14 mouse cellular contexts compared by ENCODE assay signal in the genomic region with DNA sequence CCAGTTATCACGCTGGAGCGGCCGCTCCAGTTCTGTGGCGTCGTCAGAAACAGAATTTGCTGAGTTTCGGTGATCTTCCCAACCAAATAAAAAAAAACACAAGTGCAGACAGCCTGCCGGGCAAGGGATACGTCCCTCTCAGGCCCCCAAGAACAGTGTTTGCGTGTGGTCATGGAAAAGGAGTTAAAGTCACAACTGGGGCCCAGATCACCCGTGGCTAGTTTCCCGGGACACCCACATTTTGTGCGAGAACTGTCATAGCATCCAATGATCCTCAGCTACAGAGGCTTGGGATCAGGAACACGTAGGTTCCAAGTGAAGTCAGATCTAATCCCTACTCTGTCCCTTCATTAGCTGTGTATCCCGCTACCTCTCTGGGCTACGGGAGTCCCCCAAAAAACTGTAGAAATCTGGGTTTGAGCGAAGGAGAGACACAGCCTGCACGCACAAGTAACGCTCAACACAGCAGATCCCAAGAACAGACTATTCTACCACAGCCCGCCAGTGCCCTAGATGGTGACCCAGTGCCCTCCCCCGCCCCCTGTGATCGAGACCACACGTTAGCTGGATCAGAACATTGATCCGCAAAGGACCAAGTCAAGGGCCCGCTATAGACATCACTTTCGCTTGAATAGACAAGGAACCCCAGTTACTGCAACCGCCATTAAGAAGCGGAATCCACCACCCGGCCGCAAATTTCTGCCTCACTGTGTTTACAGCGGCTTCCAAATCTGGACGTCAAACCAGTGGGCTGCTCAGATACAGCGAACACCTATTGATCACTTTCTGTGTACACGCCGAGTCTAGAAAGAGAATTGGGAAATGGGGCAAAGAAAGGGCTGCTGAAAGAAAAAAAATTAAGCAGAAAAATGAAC. TPM values are rescaled to one million over a fixed set of nuclear protein-coding genes. Genes with fewer than 3 reads are reported as not detected.
DNase-seq lines count a peak whose midpoint lies in the region; ATAC-seq and TF ChIP-seq lines count a peak whose summit lies in the region.
"Had no signal": no experiment of that assay in that cellular context is flagged by ENCODE, and none has a peak within 500 bp of the region (broad histone marks: within the 10 kb centered on the region; RNA-seq: fewer than 3 reads in every experiment).

No protein-coding gene starts in this region.

- no peak overlapping the region for H3K4me3 ChIP-seq in forebrain, postnatal 0 days (ENCODE audit: low read depth, low read length)
- no peak overlapping the region for H3K4me3 ChIP-seq in forebrain, embryonic 14.5 days (ENCODE audit: low read depth, low read length)
- peak overlapping the region; percentile 9; the same call in 1 of the 2 replicates for H3K4me3 ChIP-seq in midbrain, embryonic 11.5 days (ENCODE audit: low read depth, low read length)
- H3K4me3 ChIP-seq in midbrain, embryonic 16.5 days (ENCODE audit: low read depth, low read length), result no peak overlapping the region
- peak overlapping the region; percentile 39 for H3K4me3 ChIP-seq in hindbrain, embryonic 10.5 days
- no peak overlapping the region for H3K4me3 ChIP-seq in kidney, adult 2 months (ENCODE audit: insufficient read depth, low read depth, low read length)
- H3K4me3 ChIP-seq: erythroblast, embryonic 14.5 days; left cerebral cortex, adult 2 months had no signal

- no peak for TF ChIP-seq POLR2A in kidney, adult 2 months (IDR thresholded peaks at IDR 0.05; ENCODE audit: low read depth, low read length)

- 5% methylated on average over 34 of the region's 34 CpGs for WGBS in forebrain, postnatal 0 days
- WGBS in forebrain, embryonic 14.5 days, result 2% methylated on average over 34 of the region's 34 CpGs
- WGBS in midbrain, embryonic 11.5 days, result 2% methylated on average over 34 of the region's 34 CpGs
- WGBS in midbrain, embryonic 16.5 days, result 3% methylated on average over 34 of the region's 34 CpGs
- 3% methylated on average over 34 of the region's 34 CpGs for WGBS in hindbrain, embryonic 10.5 days
- WGBS in kidney, adult 2 months, result 9% methylated on average over 34 of the region's 34 CpGs

- DNase-seq in forebrain, postnatal 0 days, result peak; percentile 34
- DNase-seq in forebrain, embryonic 14.5 days (ENCODE audit: low spot score), result no peak
- DNase-seq in midbrain, embryonic 11.5 days (ENCODE audit: low spot score, missing footprints), result peak; percentile 96
- no peak for DNase-seq in hindbrain, embryonic 10.5 days (ENCODE audit: low spot score)
- DNase-seq in mesoderm, embryonic 11.5 days (ENCODE audit: low read depth, low spot score), result peak; percentile 18
- DNase-seq in thymus, adult 18-20 months, result no peak
- DNase-seq in kidney, adult 2 months, result no peak
- DNase-seq: adrenal gland, postnatal 14 days; cerebellum, adult 18-20 months had no signal

- H3K27ac ChIP-seq in forebrain, postnatal 0 days (ENCODE audit: low read depth, low read length), result no peak overlapping the region
- H3K27ac ChIP-seq in forebrain, embryonic 14.5 days (ENCODE audit: low read depth, low read length), result no peak overlapping the region
- H3K27ac ChIP-seq in midbrain, embryonic 11.5 days (ENCODE audit: low read depth, low read length), result no peak overlapping the region
- H3K27ac ChIP-seq in midbrain, embryonic 16.5 days (ENCODE audit: low read length), result no peak overlapping the region
- peak overlapping the region; percentile 75 for H3K27ac ChIP-seq in hindbrain, embryonic 10.5 days
- no peak overlapping the region for H3K27ac ChIP-seq in kidney, adult 2 months (ENCODE audit: insufficient read depth, low read depth, low read length)
- H3K27ac ChIP-seq: left cerebral cortex, adult 2 months had no signal

- H3K27me3 ChIP-seq in forebrain, postnatal 0 days (ENCODE audit: insufficient read depth, low read length), result peaks cover 81% of the 10 kb centered on the region
- H3K27me3 ChIP-seq in forebrain, embryonic 14.5 days (replicated peaks; ENCODE audit: control insufficient read depth, insufficient read depth, low read length), result peaks cover 81% of the 10 kb centered on the region
- H3K27me3 ChIP-seq in midbrain, embryonic 11.5 days (ENCODE audit: control insufficient read depth, insufficient read depth, low read length), result peaks cover 88% of the 10 kb centered on the region
- peaks cover 60% of the 10 kb centered on the region for H3K27me3 ChIP-seq in midbrain, embryonic 16.5 days (ENCODE audit: control insufficient read depth, insufficient read depth, low read depth, low read length)
- H3K27me3 ChIP-seq in hindbrain, embryonic 10.5 days (ENCODE audit: insufficient read depth, poor library complexity, severe bottlenecking), result peaks cover 100% of the 10 kb centered on the region
- H3K27me3 ChIP-seq in kidney, adult 2 months (replicated peaks; ENCODE audit: control insufficient read depth, insufficient read depth, low read length), result peaks cover 2% of the 10 kb centered on the region; the same call in 1 of the 2 replicates

- no peaks in the 10 kb centered on the region for H3K36me3 ChIP-seq in forebrain, postnatal 0 days (ENCODE audit: insufficient read depth)
- H3K36me3 ChIP-seq in forebrain, embryonic 14.5 days (ENCODE audit: control insufficient read depth, insufficient read depth, low read length), result no peaks in the 10 kb centered on the region
- no peaks in the 10 kb centered on the region for H3K36me3 ChIP-seq in midbrain, embryonic 11.5 days (ENCODE audit: control insufficient read depth, insufficient read depth, low read length)
- H3K36me3 ChIP-seq in midbrain, embryonic 16.5 days (ENCODE audit: control insufficient read depth, insufficient read depth, low read length), result no peaks in the 10 kb centered on the region
- peaks cover 8% of the 10 kb centered on the region for H3K36me3 ChIP-seq in hindbrain, embryonic 10.5 days
- no peaks in the 10 kb centered on the region for H3K36me3 ChIP-seq in kidney, adult 2 months (ENCODE audit: control insufficient read depth, insufficient read depth, low read length)

- H3K9me3 ChIP-seq in forebrain, postnatal 0 days (ENCODE audit: low read length), result no peaks in the 10 kb centered on the region
- H3K9me3 ChIP-seq in forebrain, embryonic 14.5 days (replicated peaks; ENCODE audit: control insufficient read depth, low read length), result no peaks in the 10 kb centered on the region
- H3K9me3 ChIP-seq in midbrain, embryonic 11.5 days (ENCODE audit: control insufficient read depth, low read length), result no peaks in the 10 kb centered on the region
- H3K9me3 ChIP-seq in midbrain, embryonic 16.5 days (replicated peaks; ENCODE audit: control insufficient read depth, low read length, poor library complexity, severe bottlenecking), result no peaks in the 10 kb centered on the region
- H3K9me3 ChIP-seq in hindbrain, embryonic 10.5 days, result no peaks in the 10 kb centered on the region

- H3K4me2 ChIP-seq in forebrain, postnatal 0 days (ENCODE audit: low read depth), result no peak overlapping the region
- no peak overlapping the region for H3K4me2 ChIP-seq in forebrain, embryonic 14.5 days (ENCODE audit: low read length)
- no peak overlapping the region; the same call in 1 of the 2 replicates for H3K4me2 ChIP-seq in midbrain, embryonic 11.5 days
- H3K4me2 ChIP-seq in midbrain, embryonic 16.5 days (ENCODE audit: low read length), result no peak overlapping the region

- H3K9ac ChIP-seq in forebrain, postnatal 0 days, result no peak overlapping the region
- no peak overlapping the region for H3K9ac ChIP-seq in forebrain, embryonic 14.5 days (ENCODE audit: low read length)
- H3K9ac ChIP-seq in midbrain, embryonic 11.5 days (ENCODE audit: low read length), result no peak overlapping the region
- no peak overlapping the region for H3K9ac ChIP-seq in midbrain, embryonic 16.5 days (ENCODE audit: low read depth, low read length)

- no peaks in the 10 kb centered on the region for H3K4me1 ChIP-seq in forebrain, postnatal 0 days (ENCODE audit: insufficient read depth)
- H3K4me1 ChIP-seq in forebrain, embryonic 14.5 days (ENCODE audit: control insufficient read depth, insufficient read depth, low read length), result no peaks in the 10 kb centered on the region
- peaks cover 4% of the 10 kb centered on the region; the same call in 1 of the 2 replicates for H3K4me1 ChIP-seq in midbrain, embryonic 11.5 days (ENCODE audit: control insufficient read depth, insufficient read depth, low read length)
- H3K4me1 ChIP-seq in midbrain, embryonic 16.5 days (ENCODE audit: control insufficient read depth, insufficient read depth, low read length), result 0 out of 2 replicates have a peak, but pooled peaks cover 3% of the 10 kb centered on the region
- H3K4me1 ChIP-seq in hindbrain, embryonic 10.5 days (replicated peaks), result peaks cover 49% of the 10 kb centered on the region
- H3K4me1 ChIP-seq in kidney, adult 2 months (ENCODE audit: control insufficient read depth, insufficient read depth, low read length), result no peaks in the 10 kb centered on the region

- no peak for ATAC-seq in forebrain, postnatal 0 days
- ATAC-seq in forebrain, embryonic 14.5 days, result no peak
- ATAC-seq in midbrain, embryonic 11.5 days (ENCODE audit: low FRiP score), result no peak
- ATAC-seq in midbrain, embryonic 16.5 days, result no peak

- no peak for TF ChIP-seq CTCF in forebrain, postnatal 0 days (IDR thresholded peaks at IDR 0.05; ENCODE audit: low read depth)
- TF ChIP-seq CTCF in kidney, adult 2 months (conservative IDR thresholded peaks at IDR 0.05; ENCODE audit: insufficient read depth, insufficient read length, low read depth, low read length), result no peak

RNA-seq across cellular contexts. Expression of a gene that starts 6.5 kb away (rescaled TPM):
- total RNA-seq in forebrain, postnatal 0 days (2014; rRNA removed), result 7.0 and 7.4 TPM in 2 replicates
- 16.5 and 17.2 TPM in 2 replicates for polyA plus RNA-seq in forebrain, postnatal 0 days (2015; fragmentation: Nextera tagmentation; extraction: Ambion mirVana)
- polyA plus RNA-seq in forebrain, embryonic 14.5 days (2014; fragmentation: Nextera tagmentation; extraction: Ambion mirVana), result 12.5 and 16.1 TPM in 2 replicates
- 89.8 and 104 TPM in 2 replicates for polyA plus RNA-seq in midbrain, embryonic 11.5 days (2014; fragmentation: Nextera tagmentation; extraction: Ambion mirVana)
- polyA plus RNA-seq in midbrain, embryonic 16.5 days (2015; fragmentation: Nextera tagmentation; extraction: Ambion mirVana), result 10.8 and 13.0 TPM in 2 replicates
- 188 and 212 TPM in 2 replicates for polyA plus RNA-seq in hindbrain, embryonic 10.5 days (2016; fragmentation: Nextera tagmentation; extraction: Ambion mirVana)
- polyA plus RNA-seq in kidney, adult 2 months (2012; rRNA removed), result 1.0 and 1.1 TPM in 2 replicates
- total RNA-seq: granulocyte monocyte progenitor cell, adult 5-6 weeks; megakaryocyte-erythroid progenitor cell, adult 5-6 weeks had no signal
- polyA plus RNA-seq: erythroblast, embryonic 14.5 days had no signal

Comparison
In these comparisons a context has a peak if more than half of its experiments do, and no peak if none do; other contexts are left out.
1. DNase-seq: peak in forebrain, postnatal 0 days (single experiment), midbrain, embryonic 11.5 days (single experiment) and mesoderm, embryonic 11.5 days (single experiment); none in forebrain, embryonic 14.5 days (single experiment), hindbrain, embryonic 10.5 days (single experiment), thymus, adult 18-20 months (0 of 2) and kidney, adult 2 months (single experiment).
2. H3K4me3 ChIP-seq: peak in midbrain, embryonic 11.5 days (single experiment) and hindbrain, embryonic 10.5 days (single experiment); none in forebrain, postnatal 0 days (single experiment), forebrain, embryonic 14.5 days (single experiment), midbrain, embryonic 16.5 days (single experiment) and kidney, adult 2 months (single experiment).